Mouse (Mus musculus) testis, adult 2 months (tissue): ENCODE measurements around the gene Gm28042.

ENCODE experiments used
- CTCF ChIP-seq: fragments of 200-500 bp; IDR thresholded peaks from 2 replicates; pipeline ENCODE4 v1.5.1; 2012; ENCODE audit warnings: low read depth, mild to moderate bottlenecking, inconsistent platforms, low read length, moderate library complexity; ENCODE audit not compliant: control insufficient read depth, insufficient read depth, insufficient replicate concordance
- POLR2A ChIP-seq: fragments of 200-500 bp; IDR thresholded peaks from 2 replicates; pipeline ENCODE4 v1.6.1; 2012; ENCODE audit warnings: low read depth, mild to moderate bottlenecking, inconsistent platforms, low read length, moderate library complexity; ENCODE audit not compliant: control insufficient read depth

DNA sequence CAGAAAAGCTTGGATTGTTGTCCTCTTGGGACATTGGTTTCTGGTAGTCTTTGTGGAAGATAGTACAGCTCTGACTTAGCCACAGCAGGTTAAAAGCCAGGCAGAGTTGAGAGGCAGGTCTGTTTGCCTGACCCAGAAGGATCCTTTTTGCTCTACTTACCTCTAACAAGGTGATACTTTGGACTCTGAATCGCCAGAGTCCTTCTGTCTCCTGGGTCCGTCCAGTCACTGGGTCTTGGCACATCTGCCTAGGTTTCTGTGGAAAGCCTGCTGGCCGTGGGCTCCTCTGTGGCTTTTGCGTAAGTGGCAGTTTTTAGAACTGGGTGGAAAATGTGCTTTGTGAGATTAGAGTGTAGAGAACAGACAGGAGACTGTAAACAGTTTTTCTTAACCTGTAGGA lies 38.3 kb upstream of the Gm28042 start:
- TF ChIP-seq CTCF (no peak), POLR2A (no peak)
